17 mouse cellular contexts compared by ENCODE assay signal in the genomic region with DNA sequence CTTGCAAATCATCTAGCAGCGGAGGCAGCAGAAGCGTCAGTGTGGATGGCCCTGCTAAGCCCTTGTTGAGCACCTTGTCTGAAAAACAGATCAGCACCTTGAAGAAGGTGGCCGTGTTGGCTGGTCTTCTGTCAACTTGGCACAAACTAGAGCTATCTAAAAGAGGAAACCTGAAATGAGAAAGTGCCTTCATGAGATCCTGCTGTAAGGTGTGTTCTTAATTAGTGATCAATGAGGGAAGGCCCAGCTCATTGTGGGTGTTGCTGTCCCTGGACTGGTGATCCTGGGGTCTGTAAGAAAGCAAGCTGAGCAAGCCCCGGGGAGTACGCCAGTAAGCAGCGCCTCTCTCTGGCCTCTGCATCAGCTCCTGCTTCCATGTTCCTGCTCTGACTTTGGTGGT.
"Had no signal": no experiment of that assay in that cellular context is flagged by ENCODE, and none has a peak within 500 bp of the region (broad histone marks: within the 10 kb centered on the region; RNA-seq: fewer than 3 reads in every experiment).

No protein-coding gene starts in this region.

- DNase-seq: left cerebral cortex, postnatal 4 days; liver; liver, embryonic 13.5 days; liver, postnatal 0 days; lung, adult 18-20 months; lung, adult 2 months; lung, embryonic 14.5 days; lung, postnatal 10 days; lung, postnatal 14 days; lung, postnatal 36 days; lung, postnatal 4 days; midbrain, embryonic 14.5 days had no signal

- ATAC-seq: liver, embryonic 12.5 days; liver, postnatal 0 days; lung, postnatal 0 days; midbrain, embryonic 13.5 days; midbrain, embryonic 15.5 days; midbrain, embryonic 16.5 days had no signal
